Mouse (Mus musculus) olfactory bulb, adult 2 months (tissue): ENCODE measurements around the gene Ppa1.

ENCODE experiments used
- CTCF ChIP-seq: fragments of 200-500 bp; IDR thresholded peaks from 2 replicates; pipeline ENCODE4 v1.5.1; 2012; ENCODE audit warnings: low read depth, mild to moderate bottlenecking, low read length, moderate library complexity; ENCODE audit not compliant: insufficient read depth
- POLR2A ChIP-seq: fragments of 200-500 bp; IDR thresholded peaks from 2 replicates; pipeline ENCODE4 v1.6.1; 2012; ENCODE audit warnings: mild to moderate bottlenecking, low read depth, low read length, moderate library complexity; ENCODE audit not compliant: insufficient read depth

GRCm38 (mm10) chr10:61715462-61715837, 67.1 kb downstream of the Ppa1 start:
- TF ChIP-seq CTCF (no peak), POLR2A (no peak)
